Mouse (Mus musculus) embryonic fibroblast, embryonic 13.5 days (primary cell): Measurements from ENCODE around the gene Rab29. TPM values are rescaled to one million over a fixed set of nuclear protein-coding genes. Genes with fewer than 3 reads are reported as not detected.

Experiments
- H3K27ac ChIP-seq: 2 replicates; pipeline ENCODE4 v1.5.1; 2012; ENCODE audit warnings: low read length, control low read depth, inconsistent platforms; ENCODE audit not compliant: insufficient read depth
- H3K4me1 ChIP-seq: 2 replicates; pipeline ENCODE4 v1.6.1; 2011; ENCODE audit warnings: low read length; ENCODE audit not compliant: control insufficient read depth, insufficient read depth
- H3K4me3 ChIP-seq: 2 replicates; pipeline ENCODE4 v1.5.1; 2011; ENCODE audit warnings: mild to moderate bottlenecking, control low read depth, low read length; ENCODE audit not compliant: insufficient read depth
- CTCF ChIP-seq: IDR thresholded peaks from 2 replicates; pipeline ENCODE4 v1.5.1; 2011; ENCODE audit warnings: mild to moderate bottlenecking, control low read depth, low read length, moderate library complexity, borderline replicate concordance; ENCODE audit not compliant: insufficient read depth
- POLR2A ChIP-seq: IDR thresholded peaks from 2 replicates; pipeline ENCODE4 v1.6.1; 2011; ENCODE audit warnings: low read depth, mild to moderate bottlenecking, control low read depth, low read length, moderate library complexity
- polyA plus RNA-seq: library from polyadenylated mRNA; stranded (reverse); fragments of >200 nt; gene quantifications from 2 replicates; pipeline ENCODE4 v1.2.4, GENCODE M21; 2011; ENCODE audit warnings: low read depth; ENCODE audit not compliant: missing spikeins, insufficient read length

Rab29 gene
- polyA plus RNA-seq, 1 experiment = 23.8 TPM

- no peaks in the 10 kb centered on the region; the same call in 1 of the 2 replicates for H3K4me1 ChIP-seq
- TF ChIP-seq CTCF (no peak), POLR2A (no peak)
- no peak overlapping the region for H3K4me3 ChIP-seq
- H3K27ac ChIP-seq = no peak overlapping the region
Measured at GRCm38 (mm10) chr1:131922100-131922499, 55.1 kb downstream of the Rab29 start.

Other genes starting within 250 kb of the Rab29 start
- not detected in 2 replicates for gene Ctse, start 228.9 kb upstream of the Rab29 start, polyA plus RNA-seq
- gene Rab7b, start 178.5 kb upstream of the Rab29 start, polyA plus RNA-seq = 19.0 and 19.9 TPM in 2 replicates
- not detected in 2 replicates for gene Slc26a9, start 123.2 kb upstream of the Rab29 start, polyA plus RNA-seq
- 0.54 and 0.57 TPM in 2 replicates for gene Pm20d1, start 69.8 kb upstream of the Rab29 start, polyA plus RNA-seq
- gene Slc41a1, start 39.7 kb upstream of the Rab29 start, polyA plus RNA-seq = 21.1 and 22.7 TPM in 2 replicates
- gene Nucks1, start 43.3 kb downstream of the Rab29 start, polyA plus RNA-seq = 132 and 180 TPM in 2 replicates
- 0.30 TPM in 1 of 2 replicates, not detected in the other for gene Slc45a3, start 95.7 kb downstream of the Rab29 start, polyA plus RNA-seq
- gene Elk4, start 140.4 kb downstream of the Rab29 start, polyA plus RNA-seq = 90.0 and 109 TPM in 2 replicates
- gene Mfsd4a, start 200.8 kb downstream of the Rab29 start, polyA plus RNA-seq = 0.25 and 0.67 TPM in 2 replicates